Mouse (Mus musculus): Measurements from ENCODE around the gene Paqr4. TPM values are rescaled to one million over a fixed set of nuclear protein-coding genes. Genes with fewer than 3 reads are reported as not detected.

The Paqr4 gene
- polyA plus RNA-seq, 1 experiment from 2014 or later, result 37.1 TPM

GRCm38 (mm10) chr17:23740136-23740584, 507 bp downstream of the Paqr4 start:
- 0% methylated on average over 40 of the region's 46 CpGs for WGBS
- peak; percentile 91 for DNase-seq (ENCODE audit: low spot score)
- peaks cover 53% of the 10 kb centered on the region for H3K27me3 ChIP-seq (ENCODE audit: control insufficient read depth, insufficient read depth, low read length)

DNA sequence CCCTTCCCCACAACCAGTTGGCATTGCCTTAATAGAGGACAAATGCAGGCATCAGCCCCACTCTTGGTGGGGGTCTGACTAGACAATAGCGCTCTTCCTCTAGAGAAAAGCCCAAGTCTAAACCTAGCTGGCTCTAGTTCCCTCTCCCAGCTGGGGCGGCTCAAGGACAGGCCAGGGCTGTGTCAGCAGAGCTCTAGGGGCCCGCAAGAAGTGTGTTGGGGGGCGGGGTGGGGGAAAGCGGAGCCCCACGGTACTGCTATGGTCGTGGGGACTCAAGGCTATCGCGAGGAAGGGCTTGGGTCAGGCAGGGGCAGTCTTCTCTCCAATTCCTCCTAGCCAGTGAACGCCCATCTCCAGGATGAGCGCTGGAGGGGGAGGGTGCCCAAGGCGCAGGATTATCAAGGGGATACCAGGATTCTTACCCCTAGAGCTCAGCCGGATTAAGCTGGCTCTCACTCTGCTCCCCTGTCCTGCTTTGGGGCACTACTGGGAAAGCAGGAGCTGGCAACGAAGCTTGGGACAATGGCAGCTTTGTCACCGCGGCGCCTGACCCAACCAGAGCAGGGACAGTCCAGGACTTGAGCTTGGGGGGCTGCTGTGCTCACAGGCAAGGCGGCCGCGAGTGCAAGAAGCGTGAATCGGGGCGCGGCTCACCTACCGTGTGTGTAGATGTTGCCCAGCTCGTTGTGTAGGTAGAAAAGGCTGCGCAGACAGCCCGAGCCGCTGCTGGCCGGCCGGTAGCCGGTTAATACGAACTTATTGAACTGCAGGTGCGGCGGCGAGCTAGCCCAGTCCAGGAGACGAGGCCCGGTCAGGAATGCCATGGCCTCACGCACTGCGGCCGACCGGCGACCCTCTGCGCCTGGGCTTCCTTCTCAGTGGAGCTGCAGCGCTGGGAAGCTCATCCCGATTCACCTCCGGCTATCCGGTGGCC, 1.2 kb downstream of the Paqr4 start:
- ATAC-seq (ENCODE audit: insufficient read depth, low FRiP score, low TSS enrichment) (peak; percentile 43), DNase-seq (ENCODE audit: low spot score) (peak; percentile 60)
- H3K36me3 ChIP-seq (ENCODE audit: control insufficient read depth, insufficient read depth, low read length), result no peaks in the 10 kb centered on the region; the same call in 1 of the 2 replicates
- H3K27ac ChIP-seq (ENCODE audit: low read depth, low read length), result peak overlapping the region; percentile 61
- H3K4me1 ChIP-seq (ENCODE audit: control insufficient read depth, insufficient read depth, low read length), result peaks cover 12% of the 10 kb centered on the region
- WGBS, result under 1% methylated on average over 48 of the region's 48 CpGs
- H3K9me3 ChIP-seq (ENCODE audit: control insufficient read depth, low read length), result no peaks in the 10 kb centered on the region
- peak overlapping the region; percentile 87 for H3K4me2 ChIP-seq (ENCODE audit: low read depth)
- peak overlapping the region; percentile 50 for H3K4me3 ChIP-seq (ENCODE audit: low read depth, low read length)
- H3K9ac ChIP-seq (ENCODE audit: low read length), result peak overlapping the region; percentile 76
- H3K27me3 ChIP-seq (ENCODE audit: control insufficient read depth, insufficient read depth, low read length), result peaks cover 46% of the 10 kb centered on the region

More at GRCm38 (mm10) chr17:23740136-23740584, 507 bp downstream of the Paqr4 start:
- Histone ChIP-seq H3K4me2 (ENCODE audit: low read depth) (peak overlapping the region; percentile 87), H3K4me3 (ENCODE audit: low read depth, low read length) (peak overlapping the region; percentile 50), H3K4me1 (ENCODE audit: control insufficient read depth, insufficient read depth, low read length) (peaks cover 12% of the 10 kb centered on the region), H3K9me3 (ENCODE audit: control insufficient read depth, low read length) (no peaks in the 10 kb centered on the region), H3K27ac (ENCODE audit: low read depth, low read length) (peak overlapping the region; percentile 61), H3K36me3 (ENCODE audit: control insufficient read depth, insufficient read depth, low read length) (no peaks in the 10 kb centered on the region; the same call in 1 of the 2 replicates), H3K9ac (ENCODE audit: low read length) (peak overlapping the region; percentile 76)
- ATAC-seq (ENCODE audit: insufficient read depth, low FRiP score, low TSS enrichment), result peak; percentile 81

DNA sequence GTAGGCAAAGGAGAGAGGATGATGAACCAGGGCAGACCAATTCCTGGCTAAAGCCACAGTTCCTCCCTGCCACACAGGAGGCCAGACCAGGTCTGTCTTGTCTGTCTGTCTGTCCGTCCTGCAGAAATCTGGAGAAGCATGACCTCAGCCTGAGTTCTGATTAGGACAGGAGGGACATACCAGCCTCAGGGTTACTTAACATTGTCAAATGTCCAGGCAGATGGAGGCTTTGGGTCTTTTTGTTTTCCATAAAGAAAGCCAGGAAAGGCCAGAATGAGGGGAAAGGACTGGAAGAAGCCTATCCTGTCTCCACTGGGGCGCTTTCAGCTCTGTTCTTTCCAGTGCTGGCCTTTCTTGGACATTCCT, 1.8 kb downstream of the Paqr4 start:
- WGBS, result 42% methylated on average over 2 of the region's 2 CpGs
- Histone ChIP-seq H3K4me1 (ENCODE audit: control insufficient read depth, insufficient read depth, low read length) (peaks cover 12% of the 10 kb centered on the region), H3K9me3 (ENCODE audit: control insufficient read depth, low read length) (no peaks in the 10 kb centered on the region), H3K4me3 (ENCODE audit: low read depth, low read length) (peak overlapping the region; percentile 50), H3K36me3 (ENCODE audit: control insufficient read depth, insufficient read depth, low read length) (no peaks in the 10 kb centered on the region; the same call in 1 of the 2 replicates), H3K27ac (ENCODE audit: low read depth, low read length) (no peak overlapping the region), H3K4me2 (ENCODE audit: low read depth) (peak overlapping the region; percentile 87), H3K9ac (ENCODE audit: low read length) (peak overlapping the region; percentile 76), H3K27me3 (ENCODE audit: control insufficient read depth, insufficient read depth, low read length) (peaks cover 40% of the 10 kb centered on the region)
- no peak for DNase-seq (ENCODE audit: low spot score)
- ATAC-seq (ENCODE audit: insufficient read depth, low FRiP score, low TSS enrichment), result no peak

DNA sequence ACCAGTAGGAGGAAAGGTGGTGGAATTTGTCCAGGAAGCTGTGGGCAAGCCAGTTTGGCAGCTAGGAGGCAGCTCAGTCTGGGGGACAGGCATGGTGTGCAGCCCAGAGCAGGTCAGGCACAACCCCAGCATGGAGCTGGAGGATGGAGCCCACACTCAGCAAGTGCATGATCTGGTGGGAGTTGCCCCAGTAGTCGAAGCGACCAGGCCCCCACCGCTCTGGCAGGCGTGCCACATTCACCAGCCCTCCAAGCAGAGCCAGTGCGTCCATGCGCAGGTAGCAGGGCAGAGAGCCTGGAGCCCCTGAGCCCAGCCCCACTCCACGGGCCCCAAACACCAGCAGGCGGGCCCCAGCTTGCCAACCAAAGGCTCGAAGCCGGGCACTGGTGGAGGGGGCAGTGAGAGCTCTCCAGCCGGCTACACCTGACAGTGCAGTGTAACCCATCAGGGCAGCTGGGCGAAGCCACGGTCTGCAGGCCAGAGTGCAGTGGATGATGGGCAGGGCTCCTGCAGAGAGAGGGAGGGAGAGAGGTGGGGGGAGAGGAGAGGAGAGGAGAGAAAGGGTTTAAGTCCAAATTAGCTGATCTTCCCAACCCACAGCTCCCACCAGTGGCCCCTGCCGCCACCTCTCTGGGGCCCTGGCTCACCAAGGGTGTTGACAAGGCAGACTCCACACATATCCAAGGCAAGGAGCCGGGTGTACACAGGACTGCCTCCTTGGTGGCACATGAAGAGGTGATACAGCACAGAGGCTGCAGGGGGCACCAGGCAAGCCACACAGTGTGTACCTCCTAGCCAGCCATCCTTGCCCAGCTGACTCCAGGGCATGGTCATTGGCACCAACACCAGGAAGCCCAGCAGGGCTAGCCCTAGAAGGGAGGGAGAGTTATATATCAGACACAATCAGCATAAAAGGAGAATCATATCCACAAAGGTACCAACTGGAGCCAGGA, 2.9 kb downstream of the Paqr4 start:
- Histone ChIP-seq H3K27ac (ENCODE audit: low read depth, low read length) (no peak overlapping the region), H3K9ac (ENCODE audit: low read length) (no peak overlapping the region), H3K9me3 (ENCODE audit: control insufficient read depth, low read length) (no peaks in the 10 kb centered on the region), H3K4me2 (ENCODE audit: low read depth) (peak overlapping the region; percentile 87), H3K36me3 (ENCODE audit: control insufficient read depth, insufficient read depth, low read length) (no peaks in the 10 kb centered on the region; the same call in 1 of the 2 replicates), H3K4me1 (ENCODE audit: control insufficient read depth, insufficient read depth, low read length) (peaks cover 12% of the 10 kb centered on the region), H3K27me3 (ENCODE audit: control insufficient read depth, insufficient read depth, low read length) (peaks cover 29% of the 10 kb centered on the region), H3K4me3 (ENCODE audit: low read depth, low read length) (no peak overlapping the region)
- DNase-seq (ENCODE audit: low spot score), result no peak
- ATAC-seq (ENCODE audit: insufficient read depth, low FRiP score, low TSS enrichment), result no peak
- WGBS, result 60% methylated on average over 15 of the region's 15 CpGs

DNA sequence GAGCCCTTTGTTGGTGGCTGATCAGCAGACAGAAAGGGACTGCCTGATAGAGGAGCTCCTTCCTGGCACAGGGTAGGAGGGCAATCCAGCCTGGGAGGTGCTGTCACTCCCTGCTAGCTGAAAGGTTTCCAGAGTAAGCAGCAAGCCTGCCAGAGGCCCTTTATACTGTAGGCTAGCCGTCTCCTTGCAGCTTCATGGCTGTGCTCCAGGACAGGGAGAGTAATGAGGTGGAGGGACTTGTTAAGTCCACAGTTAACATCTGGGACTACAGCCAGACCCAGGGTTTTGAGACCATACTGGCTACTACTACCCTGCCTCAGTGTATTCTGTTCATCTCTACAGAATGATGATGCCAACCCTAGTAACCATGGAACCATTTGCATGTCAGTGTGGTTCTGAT, 6.3 kb downstream of the Paqr4 start:
- Histone ChIP-seq H3K9me3 (ENCODE audit: control insufficient read depth, low read length) (no peaks in the 10 kb centered on the region), H3K9ac (ENCODE audit: low read length) (no peak overlapping the region), H3K4me3 (ENCODE audit: low read depth, low read length) (no peak overlapping the region), H3K27ac (ENCODE audit: low read depth, low read length) (no peak overlapping the region), H3K36me3 (ENCODE audit: control insufficient read depth, insufficient read depth, low read length) (no peaks in the 10 kb centered on the region; the same call in 1 of the 2 replicates), H3K4me2 (ENCODE audit: low read depth) (no peak overlapping the region), H3K4me1 (ENCODE audit: control insufficient read depth, insufficient read depth, low read length) (peaks cover 6% of the 10 kb centered on the region), H3K27me3 (ENCODE audit: control insufficient read depth, insufficient read depth, low read length) (peaks cover 6% of the 10 kb centered on the region; the same call in 1 of the 2 replicates)
- DNase-seq (ENCODE audit: low spot score), result no peak
- ATAC-seq (ENCODE audit: insufficient read depth, low FRiP score, low TSS enrichment), result no peak
- 88% methylated on average over 1 of the region's 1 CpGs for WGBS

DNA sequence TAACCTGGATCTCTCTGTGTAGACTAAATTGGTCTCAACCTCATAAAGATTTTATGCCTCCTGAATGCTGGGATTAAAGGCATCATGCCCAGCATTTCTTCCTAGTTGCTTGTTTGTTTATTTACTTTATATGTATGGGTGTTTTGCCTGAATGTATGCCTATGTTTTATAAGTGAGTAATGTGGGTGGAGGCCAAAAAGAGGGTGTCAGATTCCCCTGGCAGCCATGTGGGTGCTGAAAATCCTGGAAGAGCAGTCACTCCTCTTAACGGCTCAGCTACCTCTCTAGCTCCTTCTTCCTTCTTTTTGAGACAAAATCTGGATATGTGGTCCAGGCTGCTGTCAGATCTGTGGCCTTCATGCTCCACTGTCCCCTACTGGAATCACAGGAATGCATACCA, 10.2 kb downstream of the Paqr4 start:
- no peak overlapping the region for H3K27ac ChIP-seq (ENCODE audit: low read depth, low read length)
- DNase-seq (ENCODE audit: low spot score) (no peak), ATAC-seq (ENCODE audit: insufficient read depth, low FRiP score, low TSS enrichment) (no peak)
- no peaks in the 10 kb centered on the region for H3K9me3 ChIP-seq (ENCODE audit: control insufficient read depth, low read length)
- H3K4me1 ChIP-seq (ENCODE audit: control insufficient read depth, insufficient read depth, low read length), result peaks cover 2% of the 10 kb centered on the region; the same call in 1 of the 2 replicates
- 79% methylated on average over 1 of the region's 1 CpGs for WGBS
- no peak overlapping the region for H3K9ac ChIP-seq (ENCODE audit: low read length)
- no peak overlapping the region for H3K4me2 ChIP-seq (ENCODE audit: low read depth)
- no peaks in the 10 kb centered on the region for H3K27me3 ChIP-seq (ENCODE audit: control insufficient read depth, insufficient read depth, low read length)
- H3K36me3 ChIP-seq (ENCODE audit: control insufficient read depth, insufficient read depth, low read length), result no peaks in the 10 kb centered on the region; the same call in 1 of the 2 replicates
- no peak overlapping the region for H3K4me3 ChIP-seq (ENCODE audit: low read depth, low read length)

GRCm38 (mm10) chr17:23726758-23727142, 13.9 kb downstream of the Paqr4 start:
- under 1% methylated on average over 20 of the region's 20 CpGs for WGBS
- ATAC-seq (ENCODE audit: insufficient read depth, low FRiP score, low TSS enrichment) (peak; percentile 87), DNase-seq (ENCODE audit: low spot score) (peak; percentile 78)
- Histone ChIP-seq H3K4me3 (ENCODE audit: low read depth, low read length) (peak overlapping the region; percentile 65), H3K4me2 (ENCODE audit: low read depth) (peak overlapping the region; percentile 87), H3K27ac (ENCODE audit: low read depth, low read length) (peak overlapping the region; percentile 50; the same call in 1 of the 2 replicates), H3K36me3 (ENCODE audit: control insufficient read depth, insufficient read depth, low read length) (no peaks in the 10 kb centered on the region), H3K9ac (ENCODE audit: low read length) (peak overlapping the region; percentile 75), H3K27me3 (ENCODE audit: control insufficient read depth, insufficient read depth, low read length) (no peaks in the 10 kb centered on the region), H3K4me1 (ENCODE audit: control insufficient read depth, insufficient read depth, low read length) (peaks cover 2% of the 10 kb centered on the region; the same call in 1 of the 2 replicates), H3K9me3 (ENCODE audit: control insufficient read depth, low read length) (no peaks in the 10 kb centered on the region)

Data from neural tube, embryonic 11.5 days (tissue).